Mouse (Mus musculus) gastrocnemius, postnatal 10 days (tissue): ENCODE results near the gene Efnb1. TPM values are rescaled to one million over a fixed set of nuclear protein-coding genes. Genes with fewer than 3 reads are reported as not detected.
A peak's percentile ranks its signal among the peaks of the same experiment; 100 is the strongest.
"Not testable (repeated sequence)": the region's sequence is repeated elsewhere in the genome, so short reads cannot be mapped to it uniquely, and the experiment has no call there.

Experiments
- DNase-seq: peaks from one replicate; pipeline ENCODE4 v3.0.0; 2021; ENCODE audit warnings: mixed read lengths
- long read RNA-seq, 2 experiments: library from polyadenylated mRNA; stranded (forward); transcript quantifications; one replicate each; pipeline ENCODE4 v2.0.0; 2021
- total RNA-seq, 2 experiments: library from RNA; stranded (reverse); gene quantifications; 2 replicates each; pipeline ENCODE4 v1.2.3; 2021

Gene Efnb1
- total RNA-seq: 10 to 100 TPM; 11.3 to 17.0 TPM
- long read RNA-seq, experiment 1, transcript Efnb1-201 (5 exons, 3,258 nt): major isoform, 15 of 18 reads
- long read RNA-seq, experiment 1, partial matches to known transcripts: 2 of 18 reads
- long read RNA-seq, experiment 1, other reads (novel, unspliced or antisense): 1 of 18 reads
- long read RNA-seq, experiment 2, transcript Efnb1-201 (5 exons, 3,258 nt): major isoform, 6 of 9 reads
- long read RNA-seq, experiment 2, partial matches to known transcripts: 1 of 9 reads
- long read RNA-seq, experiment 2, other reads (novel, unspliced or antisense): 2 of 9 reads

DNA sequence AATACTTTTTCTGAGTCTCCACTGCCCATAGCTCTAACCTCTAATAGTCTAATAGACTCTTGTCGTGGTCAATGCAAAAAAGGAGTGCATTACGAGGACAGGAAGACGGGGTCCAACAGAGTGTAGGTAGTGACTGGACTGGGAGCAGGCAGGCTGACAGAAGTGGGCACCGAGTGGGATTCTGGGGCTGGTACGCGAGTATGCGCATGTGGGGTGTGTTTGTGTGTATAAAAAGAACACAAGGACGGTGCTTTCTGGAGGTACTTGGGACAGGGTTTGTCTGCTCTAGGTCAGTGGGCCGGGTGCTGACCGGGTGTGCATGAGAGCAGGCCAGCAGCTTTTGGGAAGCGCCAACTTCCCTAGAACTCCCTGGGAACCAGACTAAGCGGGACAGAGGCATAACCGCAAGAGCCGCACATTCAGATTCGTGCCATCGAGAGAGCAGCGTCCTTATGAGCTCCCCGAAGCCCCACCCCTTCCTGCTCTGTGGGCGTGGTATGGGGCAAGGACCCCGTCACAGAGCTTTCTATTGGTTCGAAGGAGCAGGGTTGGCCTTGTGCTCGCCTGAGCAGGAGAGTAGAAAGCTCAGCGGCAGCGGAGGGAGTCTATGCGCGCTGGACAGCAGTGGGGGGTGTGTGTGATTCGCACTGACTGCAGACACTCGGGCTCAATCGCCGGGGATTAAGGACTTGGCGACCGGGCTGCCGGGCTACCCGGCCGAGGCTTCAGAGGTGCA is at the start of gene Efnb1:
TSS of gene Efnb1 (plus strand) at position 608 of the 736 bp plus-strand sequence.
- DNase-seq: peak; percentile 77

DNA sequence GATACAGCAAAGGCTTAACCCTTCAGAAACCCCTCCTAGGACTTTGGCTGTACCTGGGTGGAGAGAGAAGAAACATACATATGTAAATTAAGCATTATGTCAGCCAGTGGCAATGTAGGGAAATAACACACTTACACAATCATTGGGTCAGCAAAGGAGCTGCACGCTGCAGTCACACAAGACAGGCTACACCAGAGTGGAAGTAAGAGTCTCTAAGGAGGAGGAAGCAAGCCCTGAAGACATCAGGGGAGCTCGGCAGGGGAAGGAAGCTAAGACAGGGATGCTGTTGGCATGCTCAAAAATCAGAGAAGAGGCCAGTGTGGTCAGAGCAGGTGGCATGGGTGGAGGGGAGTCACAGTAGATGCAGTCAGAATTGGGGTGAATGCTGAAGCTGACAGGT is 43.2 kb upstream of the Efnb1 start:
- no peak for DNase-seq

DNA sequence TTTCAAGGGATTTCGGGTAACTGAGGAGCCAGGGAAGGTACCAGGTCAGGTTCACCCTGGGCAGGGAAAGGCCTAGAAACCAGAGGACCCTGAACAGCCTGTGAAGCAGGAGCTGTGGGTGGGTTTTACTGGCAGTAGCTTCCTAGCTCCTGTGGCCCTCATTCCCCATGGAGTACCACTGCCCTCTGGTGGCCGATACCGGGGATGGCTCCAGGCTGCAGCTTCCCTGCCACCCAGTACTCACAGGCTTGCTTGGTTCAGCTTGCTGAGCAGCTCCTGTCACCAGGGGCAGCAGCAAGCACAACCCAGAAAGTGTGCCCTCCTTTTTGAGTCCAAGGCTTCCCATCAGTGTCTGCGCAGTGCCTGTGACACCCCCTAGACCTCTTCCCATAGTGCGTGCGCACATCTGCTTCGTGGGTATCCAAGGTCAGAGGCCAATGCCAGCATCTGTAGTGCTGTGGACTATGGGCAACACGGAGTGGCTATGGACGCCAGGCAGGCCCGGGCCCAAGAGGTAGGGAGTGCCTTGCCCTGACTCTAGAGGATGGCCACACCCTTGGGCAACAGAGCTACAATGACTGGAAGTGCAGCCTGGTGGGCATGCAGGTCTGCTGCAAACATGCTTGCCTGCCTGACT is 24.7 kb upstream of the Efnb1 start:
- DNase-seq: not testable (repeated sequence)

DNA sequence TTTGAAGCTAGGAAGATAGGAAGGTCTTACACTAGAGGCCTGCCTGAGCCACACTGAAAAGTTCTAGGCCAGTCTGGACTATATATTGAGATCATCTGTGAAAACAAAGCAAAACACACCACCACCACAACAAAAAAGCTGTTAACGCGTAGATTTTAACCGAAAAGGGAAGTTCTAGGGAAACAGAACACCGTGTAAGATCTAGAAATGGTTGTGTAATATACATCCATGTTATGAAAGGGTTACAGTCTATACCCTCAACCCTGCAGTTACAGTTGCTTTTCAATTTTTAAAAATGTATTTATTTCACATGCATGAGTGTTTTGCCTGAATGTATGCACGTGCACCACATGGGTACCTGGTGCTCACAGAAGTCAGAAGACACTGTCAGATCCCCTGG is 16.4 kb upstream of the Efnb1 start:
- DNase-seq: no peak

DNA sequence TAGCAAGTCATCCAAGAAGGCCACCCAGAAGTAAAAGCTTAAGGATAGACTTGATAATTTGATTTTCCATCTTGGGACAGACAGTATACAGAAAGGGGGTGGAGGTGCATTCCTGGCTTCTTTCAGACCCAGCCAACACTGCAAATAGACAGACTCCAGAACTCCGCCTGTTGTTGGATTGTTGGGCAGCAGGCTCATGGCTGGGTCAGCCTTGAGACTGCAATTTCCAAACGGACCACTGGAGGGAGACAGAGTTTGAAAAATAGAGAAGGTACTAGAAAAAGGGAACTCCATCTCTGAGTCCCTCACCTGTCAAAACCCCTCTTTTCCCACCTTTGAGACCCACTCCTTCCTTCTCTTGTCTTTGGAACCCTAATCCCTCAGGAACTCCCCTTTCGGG is 5.9 kb upstream of the Efnb1 start:
- DNase-seq: peak; percentile 64

DNA sequence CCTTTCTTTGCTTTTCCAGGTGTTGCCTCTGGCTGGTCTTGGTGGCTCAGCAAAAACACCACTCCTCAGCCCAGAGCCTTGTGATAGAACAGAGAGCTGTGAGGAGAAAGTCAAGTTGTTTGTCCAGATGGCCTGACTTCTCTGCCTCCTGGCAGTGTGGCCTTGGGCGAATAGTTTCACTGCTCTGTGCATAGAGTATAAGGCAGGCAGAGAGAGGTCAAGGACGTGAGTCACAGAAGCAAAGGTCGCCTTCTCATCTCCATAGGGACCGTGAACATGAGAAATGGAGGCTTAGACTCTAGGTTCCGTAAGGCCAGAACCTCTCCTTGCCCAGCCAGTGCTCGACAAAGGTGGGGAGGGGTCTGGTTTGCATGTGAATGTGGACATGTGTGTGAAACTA is 3.4 kb upstream of the Efnb1 start:
- no peak for DNase-seq

DNA sequence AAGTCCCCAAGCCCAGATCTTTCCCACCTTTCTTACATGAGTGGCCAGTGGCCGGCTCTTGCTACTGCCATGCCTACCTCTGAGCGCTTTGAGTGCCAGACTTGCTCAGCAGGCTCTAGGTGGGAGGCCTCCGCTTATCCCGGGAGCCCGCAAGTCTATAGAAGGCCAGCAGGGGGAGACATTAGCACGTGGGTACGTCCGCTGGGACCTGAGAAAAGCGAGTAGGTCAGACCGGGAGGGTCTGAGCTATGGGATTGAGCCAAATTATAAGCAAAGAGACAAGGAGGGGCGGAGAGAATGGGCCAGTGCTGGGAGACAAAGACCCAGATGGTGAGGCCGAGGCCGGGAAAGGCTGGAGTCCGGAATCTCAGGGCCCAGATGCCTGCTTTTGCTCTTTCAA is 1.0 kb upstream of the Efnb1 start:
- DNase-seq: peak; percentile 67

DNA sequence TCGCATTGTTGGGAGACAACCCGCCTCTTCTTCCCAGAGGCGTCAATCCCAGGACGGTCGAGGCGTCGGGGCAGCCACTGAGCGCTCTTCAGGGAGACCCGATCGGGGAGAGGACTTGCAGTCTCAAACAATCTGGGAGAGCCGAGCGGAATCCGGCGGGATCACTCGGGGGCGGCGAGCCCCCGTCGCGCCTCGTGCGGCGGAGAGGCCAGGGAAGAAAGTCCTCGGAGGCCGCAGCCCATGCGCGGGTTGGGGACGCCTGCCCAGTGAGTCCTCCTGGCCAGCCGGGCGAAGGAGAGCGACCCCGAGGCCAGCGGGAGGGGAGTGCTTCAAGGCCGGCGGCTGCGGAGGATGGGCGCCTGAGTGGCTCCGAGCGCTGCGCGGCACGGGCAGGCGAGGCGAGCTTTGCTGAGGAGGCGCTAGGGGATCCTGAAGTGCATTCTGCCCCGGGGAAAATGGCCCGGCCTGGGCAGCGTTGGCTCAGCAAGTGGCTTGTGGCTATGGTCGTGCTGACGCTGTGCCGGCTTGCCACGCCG is 569 bp downstream of the Efnb1 start:
- DNase-seq: peak; percentile 38

DNA sequence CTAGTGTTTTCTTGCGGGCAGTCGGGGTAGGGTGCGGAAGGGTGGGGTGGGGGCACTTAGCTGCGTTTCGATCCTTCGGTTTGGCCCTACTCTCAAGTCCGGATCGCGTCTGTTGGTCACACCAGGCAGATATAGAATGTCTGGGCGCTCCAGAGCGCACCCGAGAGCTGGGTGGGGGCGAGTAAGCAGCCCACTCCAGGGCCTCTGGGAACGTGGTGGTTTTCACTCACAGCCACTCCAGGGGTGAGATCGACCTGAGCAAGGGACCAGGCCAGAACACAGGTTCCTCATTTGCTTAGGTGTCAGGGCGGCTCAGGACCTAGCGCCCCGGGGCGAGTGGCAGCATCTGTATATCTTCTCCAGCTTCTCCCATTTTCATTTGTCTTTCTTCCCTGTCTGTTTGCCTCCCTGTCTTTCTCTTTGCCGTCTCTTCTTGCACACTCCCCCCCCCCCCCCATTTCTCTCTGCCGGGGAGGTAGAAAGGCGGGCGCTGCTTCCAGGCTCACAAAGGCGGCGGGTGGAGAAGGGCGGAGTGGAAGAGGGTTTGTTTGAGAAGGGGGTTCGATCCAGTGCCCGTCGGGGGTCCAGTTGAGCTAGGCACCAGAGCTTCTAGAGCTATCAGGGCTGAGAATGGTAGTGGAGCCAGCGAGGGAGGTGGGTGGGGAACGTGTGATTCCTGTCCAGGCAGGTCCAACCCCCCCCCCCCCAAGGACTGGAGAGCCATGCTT is 1.4 kb downstream of the Efnb1 start:
- no peak for DNase-seq

DNA sequence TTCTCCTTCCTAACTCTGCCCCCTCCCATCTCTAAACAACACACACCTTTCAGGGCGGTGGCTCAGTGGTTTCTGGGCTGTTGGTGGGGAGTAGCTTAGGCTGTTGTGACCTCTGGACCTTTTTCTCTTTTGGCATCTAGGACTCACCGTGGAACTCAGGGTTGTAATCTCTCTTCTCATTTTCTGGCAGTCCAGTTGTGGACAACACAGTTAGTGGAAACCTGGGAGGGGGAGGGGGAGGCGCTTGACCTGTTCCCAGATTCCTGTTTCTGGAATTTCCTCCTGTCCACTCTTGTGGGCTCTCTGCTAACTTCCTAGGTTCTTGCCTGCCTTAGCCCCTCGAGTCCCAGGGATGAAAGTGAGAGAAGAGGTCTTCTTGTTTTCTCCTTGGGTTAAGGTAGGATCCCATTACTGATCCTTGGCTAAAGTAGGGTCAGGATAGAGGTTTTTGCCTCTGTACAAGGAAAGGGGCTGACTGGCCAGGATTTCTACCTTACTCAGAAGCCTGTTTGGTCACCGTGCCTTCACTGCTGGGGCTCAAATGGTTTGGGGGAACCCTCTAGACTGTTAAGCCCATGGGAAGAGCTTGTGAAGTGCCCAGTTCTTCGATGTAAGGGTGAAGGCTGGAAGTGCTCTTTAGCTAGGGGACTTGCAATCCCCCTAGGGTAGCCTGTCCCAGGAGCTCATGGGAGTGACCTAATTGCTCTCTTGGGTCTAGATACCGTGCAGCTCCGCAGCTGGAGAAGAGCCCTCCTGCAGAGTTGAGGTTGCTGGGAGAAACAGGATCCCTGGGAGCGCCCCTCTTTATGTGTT is 2.2 kb downstream of the Efnb1 start:
- DNase-seq: no peak

DNA sequence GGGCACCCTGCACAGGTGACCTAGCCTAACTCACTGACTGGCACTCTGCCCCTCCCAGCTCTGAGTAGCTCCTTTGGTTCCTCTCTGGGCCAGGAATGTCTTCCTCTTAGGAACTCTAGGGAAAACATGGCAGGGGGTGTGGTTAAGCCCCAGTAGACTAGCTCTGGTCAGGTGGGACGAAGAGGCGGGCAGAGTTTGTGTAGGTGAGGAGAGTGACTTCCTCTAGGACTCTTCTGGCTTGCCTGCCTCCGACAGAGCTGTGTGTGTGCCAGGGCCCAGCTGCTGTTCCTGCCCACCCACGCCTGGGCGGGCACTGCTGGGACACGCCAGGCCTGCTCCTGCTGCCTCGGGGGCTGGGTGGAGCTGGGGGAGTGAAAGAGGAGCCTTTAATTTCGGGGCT is 5.1 kb downstream of the Efnb1 start:
- no peak for DNase-seq

DNA sequence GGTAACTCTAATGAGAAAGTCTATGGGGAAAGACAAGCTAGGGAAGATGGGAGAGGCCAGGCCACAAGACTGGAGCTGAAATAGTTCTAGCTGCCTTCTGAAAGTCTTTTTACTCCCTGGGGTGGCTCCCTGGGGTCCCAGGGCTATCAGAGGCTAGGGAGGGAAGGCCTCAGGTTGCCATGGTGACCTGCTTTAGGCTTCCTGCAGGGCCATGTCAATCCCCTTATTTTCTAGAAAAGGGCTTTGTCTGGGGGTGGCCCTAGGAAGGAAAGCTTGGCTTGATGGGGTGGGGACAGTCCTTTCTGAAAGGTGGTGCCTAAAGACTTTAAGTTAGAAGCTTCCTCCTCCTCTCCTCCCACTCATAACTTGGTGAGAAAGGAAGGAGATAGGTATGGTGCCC is 6.0 kb downstream of the Efnb1 start:
- DNase-seq: no peak

DNA sequence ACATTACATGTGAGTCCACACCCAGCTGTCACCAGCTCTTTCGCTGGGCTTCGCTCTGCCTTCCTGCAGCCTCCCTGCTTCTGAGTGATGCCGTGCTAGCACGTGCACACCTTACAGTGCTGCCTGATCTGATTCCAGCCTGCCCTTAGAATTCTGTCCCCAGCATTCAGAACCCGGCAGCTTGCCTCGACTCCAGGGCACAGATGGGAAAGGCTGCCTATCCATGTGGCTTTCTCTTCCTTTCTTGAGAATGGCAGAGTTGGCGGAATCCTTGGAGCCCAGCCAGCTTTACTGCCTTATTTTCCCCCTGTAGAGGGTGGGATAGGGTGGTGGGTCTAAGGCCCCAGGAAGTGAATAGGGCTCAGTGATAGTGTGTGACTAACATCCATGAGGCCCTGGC is 9.6 kb downstream of the Efnb1 start:
- no peak for DNase-seq

DNA sequence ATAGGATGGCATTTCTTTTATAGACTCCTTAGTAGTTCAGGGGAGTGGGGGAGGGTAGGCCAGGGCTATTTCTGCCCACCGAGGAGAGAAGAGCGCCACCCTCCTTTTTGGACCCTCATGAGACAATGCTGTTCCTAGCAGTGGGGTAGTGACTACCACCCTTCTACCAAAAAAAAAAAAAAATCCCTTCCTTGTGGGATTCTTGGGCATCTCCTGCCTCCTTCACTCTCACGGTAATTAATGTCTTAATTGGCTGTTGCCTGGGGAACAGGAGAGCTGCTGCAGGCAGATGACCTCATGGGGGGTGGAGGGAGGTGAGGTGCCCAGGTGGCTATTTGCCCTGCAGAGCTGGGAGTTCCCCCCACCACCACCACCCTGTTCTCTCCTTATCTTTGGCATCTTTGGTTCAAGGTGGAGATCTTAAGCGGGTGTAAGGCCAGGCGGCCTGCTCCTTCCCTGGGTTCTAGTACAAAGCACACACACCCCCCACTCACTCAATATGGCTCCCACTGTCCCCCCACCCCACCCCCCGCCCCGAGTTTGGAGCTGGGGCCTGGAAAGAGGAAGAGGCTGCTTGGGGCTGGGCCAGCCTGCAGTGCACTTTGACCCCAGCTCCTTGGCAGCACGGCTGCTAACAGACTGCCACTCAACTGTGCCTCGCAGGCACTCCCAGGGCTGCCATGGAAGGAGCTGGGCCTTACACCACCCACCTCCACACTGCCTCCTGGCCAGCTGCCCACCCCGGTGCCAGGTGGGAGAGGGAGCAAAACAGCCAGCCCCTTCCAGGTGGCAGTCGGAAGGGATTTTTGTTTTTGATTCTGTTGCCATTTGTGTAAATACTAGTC is 12.4 kb downstream of the Efnb1 start:
- DNase-seq: no peak

DNA sequence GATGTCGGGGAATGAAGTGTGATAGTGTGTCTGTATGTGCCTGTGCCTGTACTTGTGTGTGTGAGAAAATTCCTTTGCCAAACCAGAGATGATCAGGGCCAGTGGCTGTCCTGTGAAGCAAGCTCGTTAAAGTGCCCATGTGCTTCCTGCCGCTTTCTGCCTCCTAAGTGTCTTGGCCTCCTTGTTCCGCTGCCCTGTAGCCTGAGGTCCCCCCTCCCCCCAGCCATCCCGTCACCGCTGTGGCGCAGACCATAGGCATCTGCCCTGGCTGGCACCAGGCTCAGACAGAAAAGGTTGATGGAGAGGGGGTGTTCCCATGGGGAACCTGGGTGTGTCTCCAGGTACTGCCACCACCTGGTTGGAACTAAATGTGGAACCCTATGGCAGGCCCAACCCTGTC is 13.1 kb downstream of the Efnb1 start:
- no peak for DNase-seq

DNA sequence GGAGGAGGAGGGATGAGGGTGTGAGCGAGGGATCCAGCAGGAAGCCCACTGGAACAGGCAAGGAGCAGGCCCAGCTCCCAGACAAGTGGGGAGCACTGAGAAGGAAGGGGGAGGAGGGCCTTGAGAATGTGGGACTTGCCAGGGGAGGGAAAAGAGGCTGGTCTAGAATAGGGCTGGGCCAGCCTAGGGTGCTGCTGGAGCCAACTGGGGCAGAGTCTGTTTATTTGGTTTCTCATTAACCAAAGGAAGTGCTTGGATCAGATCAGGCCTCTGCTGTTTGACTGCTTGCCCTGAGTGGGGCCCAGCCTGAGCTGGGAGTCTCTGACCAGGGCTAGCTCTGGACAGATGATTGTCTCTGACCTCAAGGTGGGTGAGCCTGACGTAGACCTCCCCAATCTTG is 14.0 kb downstream of the Efnb1 start:
- DNase-seq: no peak

DNA sequence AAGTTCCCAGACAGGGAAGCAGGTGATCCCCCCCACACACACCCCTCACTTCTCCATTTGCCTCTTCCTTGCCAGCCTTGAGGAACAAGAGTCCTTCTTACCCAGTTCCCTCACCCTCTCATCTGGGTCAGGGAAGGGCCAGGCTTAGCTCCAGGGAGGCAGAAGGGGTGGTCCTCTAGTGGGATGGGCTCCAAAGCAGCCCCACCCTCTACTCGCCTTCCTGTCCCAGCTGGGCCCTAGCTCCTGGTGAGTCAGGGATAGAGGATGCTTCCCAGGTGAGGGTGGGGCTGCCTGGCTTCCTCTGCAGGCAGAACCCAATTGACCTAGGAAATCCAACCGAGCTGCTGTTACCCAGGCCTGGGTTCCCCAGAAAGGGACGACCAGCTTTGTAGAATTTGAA is 14.8 kb downstream of the Efnb1 start:
- no peak for DNase-seq

DNA sequence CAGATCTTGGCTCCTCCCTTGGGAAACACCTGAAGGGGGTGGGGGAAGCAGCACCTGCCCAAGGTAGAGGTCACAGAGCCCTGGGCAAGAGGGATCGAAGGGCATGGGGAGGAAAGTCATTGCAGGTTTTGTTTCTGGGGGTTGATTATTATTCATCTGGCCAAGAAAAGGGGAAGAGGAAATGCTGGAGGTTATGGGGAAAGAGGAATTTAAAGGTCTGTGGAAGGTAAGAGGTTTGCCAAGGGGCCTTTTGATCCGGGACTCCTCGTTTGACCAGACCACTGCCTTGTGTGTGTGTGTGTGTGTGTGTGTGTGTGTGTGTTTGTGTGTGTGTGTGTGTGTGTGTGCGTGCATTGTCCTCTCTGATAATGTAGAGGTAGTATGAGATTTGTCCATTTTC is 15.5 kb downstream of the Efnb1 start:
- no peak for DNase-seq

DNA sequence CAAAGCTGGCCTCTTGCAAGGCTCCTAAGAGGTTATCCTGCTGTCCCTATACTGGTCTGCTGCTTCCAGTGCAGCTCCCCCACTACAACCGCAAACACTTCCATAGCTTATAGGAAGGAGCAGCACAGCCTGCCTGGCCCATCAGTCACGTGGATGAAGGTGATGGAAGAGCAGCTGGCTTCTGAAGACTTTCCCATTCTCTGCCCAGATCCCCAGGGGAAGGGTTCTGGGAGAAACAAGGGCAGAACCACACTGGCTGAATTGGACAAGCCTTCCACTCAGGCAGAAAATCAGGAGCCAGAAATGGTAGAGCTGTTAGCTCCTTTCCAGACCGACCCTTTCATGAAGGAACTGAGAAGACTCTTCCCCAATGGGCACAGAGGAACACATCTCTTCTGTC is 16.2 kb downstream of the Efnb1 start:
- no peak for DNase-seq

DNA sequence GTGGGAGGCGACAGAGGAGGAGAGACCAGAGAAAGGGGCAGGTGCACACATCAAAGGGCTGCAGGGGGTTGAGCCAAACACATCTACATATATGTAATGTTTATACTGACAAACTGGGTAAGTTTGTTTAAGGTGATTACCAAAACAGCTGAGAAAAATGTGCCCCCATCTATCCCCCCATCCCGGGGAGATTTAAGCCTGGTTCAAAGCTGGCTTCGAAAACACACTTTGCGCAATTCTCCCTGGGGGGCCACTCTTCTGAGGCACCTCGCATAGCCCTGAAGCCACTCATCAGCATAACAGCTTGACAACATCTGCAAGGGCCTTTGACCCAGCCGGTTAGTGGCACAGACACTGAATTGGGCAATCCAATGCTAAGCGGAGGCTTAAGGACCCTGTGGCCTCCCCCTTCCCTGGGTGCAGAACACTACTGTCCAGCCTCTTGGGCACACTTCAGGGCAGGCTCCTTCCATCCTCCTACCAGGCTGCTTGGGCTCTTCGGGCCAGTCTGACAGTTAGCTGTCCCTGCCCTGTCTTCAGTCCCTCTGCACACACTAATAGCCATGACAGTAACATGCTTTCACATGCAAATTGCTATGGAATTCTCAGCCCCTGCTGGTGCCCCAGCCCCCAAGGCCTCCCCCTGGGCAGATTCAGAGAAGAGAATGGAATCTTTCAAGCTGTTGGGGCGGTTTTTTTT is 16.8 kb downstream of the Efnb1 start:
- DNase-seq: no peak
